Mouse (Mus musculus): ENCODE measurements around the gene Bcl2l10. TPM values are rescaled to one million over a fixed set of nuclear protein-coding genes. Genes with fewer than 3 reads are reported as not detected.

Gene Bcl2l10
- polyA plus RNA-seq, 1 experiment from 2014 or later, result not detected

DNA sequence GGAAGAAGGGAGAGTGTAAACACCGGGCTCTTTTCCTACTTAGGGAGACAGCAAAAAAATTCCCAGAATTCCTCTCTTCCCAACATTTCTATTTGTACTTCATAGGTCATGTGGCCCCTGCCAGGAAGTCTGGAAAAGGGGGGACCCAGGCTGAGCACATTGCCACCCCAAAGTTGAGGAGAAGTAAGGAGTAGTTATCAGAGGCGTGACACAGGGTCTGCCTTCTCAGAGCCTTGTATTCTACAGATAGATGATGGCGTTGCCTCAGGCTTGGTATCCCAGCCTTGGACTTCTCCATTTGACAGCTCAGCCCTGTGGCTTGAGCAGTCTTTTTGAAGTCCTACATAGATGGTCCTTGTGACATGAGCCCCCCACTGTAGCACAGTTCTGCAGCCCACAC lies 32.3 kb upstream of the Bcl2l10 start:
- WGBS, result 80% methylated on average over 3 of the region's 3 CpGs
- no peak overlapping the region for H3K27ac ChIP-seq
- peaks cover 31% of the 10 kb centered on the region for H3K4me1 ChIP-seq
- H3K9me3 ChIP-seq, result no peaks in the 10 kb centered on the region
- no peak for DNase-seq (ENCODE audit: extremely low spot score, low spot score)
- 0 out of 2 replicates have a peak, but pooled peaks cover 3% of the 10 kb centered on the region for H3K36me3 ChIP-seq (replicated peaks)
- peak overlapping the region; percentile 71 for H3K4me3 ChIP-seq
- H3K27me3 ChIP-seq (ENCODE audit: poor library complexity, severe bottlenecking), result no peaks in the 10 kb centered on the region

DNA sequence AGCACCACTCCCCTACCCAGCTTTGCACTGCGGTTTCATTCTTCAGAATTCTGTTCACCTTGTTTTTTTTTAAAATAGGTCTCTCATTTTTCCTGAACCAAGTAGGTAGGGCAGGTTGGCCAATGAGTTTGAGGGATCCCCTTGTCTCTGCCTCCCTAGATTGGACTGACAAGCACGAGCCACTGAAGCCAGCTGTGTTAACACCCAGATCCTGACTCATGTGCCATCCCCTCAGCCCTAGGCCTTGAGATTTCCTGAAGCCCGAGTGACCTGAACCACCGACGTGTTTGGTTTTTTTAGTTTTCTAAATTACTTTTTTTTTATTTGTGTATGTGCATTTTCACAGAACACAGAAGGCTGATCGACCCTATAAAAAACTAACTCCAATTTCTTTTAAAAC lies 30.8 kb upstream of the Bcl2l10 start:
- no peak overlapping the region for H3K4me3 ChIP-seq
- H3K9me3 ChIP-seq, result no peaks in the 10 kb centered on the region
- no peak overlapping the region for H3K27ac ChIP-seq
- H3K27me3 ChIP-seq (ENCODE audit: poor library complexity, severe bottlenecking), result no peaks in the 10 kb centered on the region
- DNase-seq (ENCODE audit: extremely low spot score, low spot score), result no peak
- 0 out of 2 replicates have a peak, but pooled peaks cover 3% of the 10 kb centered on the region for H3K36me3 ChIP-seq (replicated peaks)
- 92% methylated on average over 6 of the region's 6 CpGs for WGBS
- H3K4me1 ChIP-seq, result peaks cover 31% of the 10 kb centered on the region

DNA sequence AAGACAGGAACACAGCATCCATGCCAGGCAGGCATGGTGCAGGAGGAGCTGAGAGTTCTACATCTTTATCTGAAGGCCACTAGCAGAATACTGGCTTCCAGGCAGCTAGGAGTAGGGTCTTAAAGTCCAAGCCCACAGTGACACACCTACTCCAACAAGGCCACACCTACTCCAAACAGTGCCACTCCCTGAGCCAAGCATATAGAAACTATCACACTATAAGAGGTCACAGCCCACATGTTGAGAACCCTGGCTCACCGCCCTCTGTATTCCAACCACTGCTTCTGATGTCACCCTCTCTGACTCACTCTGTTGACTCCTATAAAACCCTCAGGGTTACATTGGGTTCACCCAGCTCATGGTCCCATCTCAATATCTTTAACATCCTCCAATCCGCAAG lies 29.4 kb upstream of the Bcl2l10 start:
- WGBS, result 97% methylated on average over 2 of the region's 2 CpGs
- DNase-seq (ENCODE audit: extremely low spot score, low spot score), result no peak
- Histone ChIP-seq H3K9me3 (no peaks in the 10 kb centered on the region), H3K27me3 (ENCODE audit: poor library complexity, severe bottlenecking) (no peaks in the 10 kb centered on the region), H3K36me3 (replicated peaks) (0 out of 2 replicates have a peak, but pooled peaks cover 3% of the 10 kb centered on the region), H3K4me3 (no peak overlapping the region), H3K27ac (no peak overlapping the region), H3K4me1 (peaks cover 28% of the 10 kb centered on the region)

DNA sequence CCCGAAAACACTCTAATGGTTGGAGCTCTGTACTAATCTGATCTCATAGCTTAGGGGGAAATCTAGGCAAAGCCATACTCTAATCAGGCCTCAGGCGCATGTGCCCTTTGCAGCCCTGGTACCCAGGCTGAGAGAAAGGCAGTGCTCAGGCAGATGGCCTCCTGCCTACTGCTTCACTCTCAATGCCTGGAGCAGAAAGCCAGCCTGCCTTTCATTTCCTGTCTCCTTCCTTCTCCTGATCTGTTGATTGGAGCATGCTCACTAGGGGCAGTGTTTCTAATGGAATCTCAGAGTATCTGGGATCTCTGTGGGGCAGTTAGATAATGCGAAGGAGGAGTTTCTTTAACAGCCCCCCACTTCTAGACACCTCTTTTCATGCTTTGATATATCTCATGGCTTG lies 28.2 kb upstream of the Bcl2l10 start:
- DNase-seq (ENCODE audit: extremely low spot score, low spot score), result no peak
- Histone ChIP-seq H3K36me3 (replicated peaks) (0 out of 2 replicates have a peak, but pooled peaks cover 3% of the 10 kb centered on the region), H3K27ac (no peak overlapping the region), H3K4me1 (peaks cover 17% of the 10 kb centered on the region), H3K4me3 (no peak overlapping the region), H3K9me3 (no peaks in the 10 kb centered on the region), H3K27me3 (ENCODE audit: poor library complexity, severe bottlenecking) (no peaks in the 10 kb centered on the region)
- WGBS, result 79% methylated on average over 3 of the region's 3 CpGs

DNA sequence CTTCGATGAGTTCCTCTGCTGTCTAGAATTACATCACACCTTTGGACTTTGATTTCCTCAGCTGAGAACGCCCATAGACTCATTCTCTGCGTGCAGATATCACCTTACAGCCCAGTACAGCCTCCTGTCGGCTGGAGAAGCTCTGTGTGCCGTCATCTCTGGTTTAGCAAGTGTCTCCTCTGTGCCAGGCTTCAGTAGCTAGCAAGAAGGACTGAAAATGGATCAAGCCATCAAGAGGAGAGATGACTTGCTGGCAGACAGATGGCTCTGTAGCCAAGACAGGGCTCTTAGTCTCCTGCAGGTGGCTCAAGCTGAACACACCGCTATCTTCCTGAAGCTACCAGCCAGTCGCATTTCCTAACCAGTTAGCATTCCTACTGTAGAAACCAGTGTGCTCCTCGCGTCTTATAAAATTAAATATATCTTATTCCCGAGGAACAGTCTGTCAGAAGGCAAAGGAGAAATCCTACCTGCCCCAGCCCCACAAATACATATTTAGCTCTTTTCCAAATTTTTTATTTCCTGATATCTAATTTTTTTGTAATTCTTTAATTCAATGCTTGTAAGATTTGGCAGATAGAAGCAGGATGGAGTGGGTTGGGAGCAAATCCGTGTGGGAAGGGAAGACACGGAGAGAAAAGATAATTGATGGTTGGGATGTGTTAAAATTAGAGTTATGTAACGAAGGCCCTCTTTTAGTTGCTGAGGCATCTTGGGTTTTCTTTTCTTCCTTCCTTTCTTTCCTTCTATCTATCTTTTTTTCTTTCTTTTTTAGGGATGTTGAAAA lies 25.3 kb upstream of the Bcl2l10 start:
- peaks cover 20% of the 10 kb centered on the region for H3K36me3 ChIP-seq (replicated peaks)
- H3K27ac ChIP-seq, result no peak overlapping the region
- no peaks in the 10 kb centered on the region for H3K4me1 ChIP-seq
- no peak overlapping the region for H3K4me3 ChIP-seq
- H3K27me3 ChIP-seq (ENCODE audit: poor library complexity, severe bottlenecking), result no peaks in the 10 kb centered on the region
- no peak for DNase-seq (ENCODE audit: extremely low spot score, low spot score)
- 87% methylated on average over 13 of the region's 13 CpGs for WGBS
- no peaks in the 10 kb centered on the region for H3K9me3 ChIP-seq

DNA sequence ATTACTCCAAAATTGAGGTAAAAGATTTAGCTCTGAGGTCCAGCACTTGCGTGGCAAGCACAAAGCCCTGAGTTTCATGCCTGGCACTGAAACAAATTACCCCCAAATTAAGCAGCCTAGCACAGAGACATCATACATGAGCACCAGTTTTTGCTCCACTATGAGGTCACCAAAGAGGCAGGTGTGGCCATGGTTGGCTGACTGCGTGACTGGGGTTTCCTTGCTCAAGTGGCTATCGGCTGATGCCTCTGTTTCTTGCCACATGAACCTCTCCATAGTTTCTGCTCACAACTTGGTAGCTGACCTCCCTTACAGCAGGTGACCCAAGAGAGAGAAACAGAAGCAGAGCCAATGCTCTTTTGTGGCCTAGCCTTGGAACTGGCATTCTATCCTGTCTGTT lies 19.5 kb upstream of the Bcl2l10 start:
- H3K27me3 ChIP-seq (ENCODE audit: poor library complexity, severe bottlenecking), result no peaks in the 10 kb centered on the region
- H3K4me3 ChIP-seq, result no peak overlapping the region
- 92% methylated on average over 3 of the region's 3 CpGs for WGBS
- no peaks in the 10 kb centered on the region for H3K4me1 ChIP-seq
- DNase-seq (ENCODE audit: extremely low spot score, low spot score), result no peak
- no peaks in the 10 kb centered on the region for H3K9me3 ChIP-seq
- no peak overlapping the region for H3K27ac ChIP-seq
- peaks cover 54% of the 10 kb centered on the region for H3K36me3 ChIP-seq (replicated peaks)

DNA sequence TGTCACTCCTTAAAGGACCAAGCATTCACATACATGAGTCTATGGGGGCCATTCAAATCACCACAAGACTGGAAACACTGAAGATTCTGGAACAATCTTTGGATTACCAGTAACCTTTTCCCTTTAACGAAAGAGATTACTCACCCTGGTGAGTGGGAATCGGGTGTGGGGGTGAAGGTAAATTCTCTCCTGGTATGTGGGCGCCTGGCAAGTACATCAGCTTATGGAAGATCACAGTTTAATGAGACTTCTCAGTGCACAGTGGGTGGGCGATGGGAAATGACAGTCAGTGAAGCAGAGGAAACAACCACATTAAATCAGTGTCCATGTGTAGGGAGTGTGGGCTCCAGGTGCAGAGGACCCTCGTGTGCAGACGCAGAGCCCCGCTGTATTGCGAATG lies 16.7 kb upstream of the Bcl2l10 start:
- 92% methylated on average over 8 of the region's 8 CpGs for WGBS
- peaks cover 70% of the 10 kb centered on the region for H3K36me3 ChIP-seq (replicated peaks)
- H3K27ac ChIP-seq, result no peak overlapping the region
- no peaks in the 10 kb centered on the region for H3K27me3 ChIP-seq (ENCODE audit: poor library complexity, severe bottlenecking)
- DNase-seq (ENCODE audit: extremely low spot score, low spot score), result no peak
- H3K4me3 ChIP-seq, result no peak overlapping the region
- H3K9me3 ChIP-seq, result no peaks in the 10 kb centered on the region
- H3K4me1 ChIP-seq, result no peaks in the 10 kb centered on the region

DNA sequence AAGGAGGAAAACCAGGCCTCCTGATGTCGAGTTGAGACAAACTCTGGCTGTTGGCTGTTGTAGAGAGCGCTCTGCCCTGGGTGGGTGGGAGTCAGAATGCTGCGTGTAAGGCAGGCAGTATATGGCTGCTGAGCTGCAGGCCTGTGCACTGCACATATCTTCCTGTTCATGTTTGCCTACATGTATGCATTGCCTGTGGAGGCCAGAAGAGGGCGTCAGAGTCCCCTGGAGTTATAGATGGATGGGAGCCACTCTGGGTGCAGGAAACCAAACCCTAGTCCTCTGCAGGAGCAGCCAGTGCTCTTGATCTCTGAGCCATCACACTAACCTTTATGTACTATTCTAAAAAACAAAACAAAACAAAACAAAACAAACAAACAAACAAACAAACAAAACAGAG lies 13.1 kb upstream of the Bcl2l10 start:
- Histone ChIP-seq H3K36me3 (replicated peaks) (peaks cover 87% of the 10 kb centered on the region), H3K4me1 (no peaks in the 10 kb centered on the region), H3K27me3 (ENCODE audit: poor library complexity, severe bottlenecking) (no peaks in the 10 kb centered on the region), H3K9me3 (no peaks in the 10 kb centered on the region), H3K27ac (no peak overlapping the region), H3K4me3 (no peak overlapping the region)
- no peak for DNase-seq (ENCODE audit: extremely low spot score, low spot score)
- 82% methylated on average over 4 of the region's 4 CpGs for WGBS

DNA sequence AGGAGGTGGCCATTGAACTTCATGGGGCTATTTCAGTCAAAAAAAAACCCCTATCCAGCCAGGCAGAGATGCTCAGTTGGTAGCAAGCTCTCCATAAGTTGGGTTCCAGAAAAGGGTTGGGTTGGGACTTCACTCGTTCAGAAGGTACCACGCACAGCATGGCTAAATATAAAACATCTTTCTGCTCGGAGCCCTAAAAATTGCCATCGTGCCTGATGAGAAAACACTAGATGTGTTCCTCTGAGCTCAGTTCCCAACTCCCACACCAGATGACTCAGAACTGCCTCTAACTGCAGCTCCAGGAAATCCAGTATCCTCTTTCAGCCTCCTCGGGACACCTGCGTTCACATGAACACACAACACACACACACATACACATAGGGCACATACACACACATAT lies 9.5 kb upstream of the Bcl2l10 start:
- WGBS, result 96% methylated on average over 6 of the region's 6 CpGs
- no peaks in the 10 kb centered on the region for H3K4me1 ChIP-seq
- H3K27me3 ChIP-seq (ENCODE audit: poor library complexity, severe bottlenecking), result no peaks in the 10 kb centered on the region
- no peak overlapping the region for H3K4me3 ChIP-seq
- no peak overlapping the region for H3K27ac ChIP-seq
- DNase-seq (ENCODE audit: extremely low spot score, low spot score), result no peak
- H3K36me3 ChIP-seq (replicated peaks), result peaks cover 81% of the 10 kb centered on the region
- H3K9me3 ChIP-seq, result no peaks in the 10 kb centered on the region

DNA sequence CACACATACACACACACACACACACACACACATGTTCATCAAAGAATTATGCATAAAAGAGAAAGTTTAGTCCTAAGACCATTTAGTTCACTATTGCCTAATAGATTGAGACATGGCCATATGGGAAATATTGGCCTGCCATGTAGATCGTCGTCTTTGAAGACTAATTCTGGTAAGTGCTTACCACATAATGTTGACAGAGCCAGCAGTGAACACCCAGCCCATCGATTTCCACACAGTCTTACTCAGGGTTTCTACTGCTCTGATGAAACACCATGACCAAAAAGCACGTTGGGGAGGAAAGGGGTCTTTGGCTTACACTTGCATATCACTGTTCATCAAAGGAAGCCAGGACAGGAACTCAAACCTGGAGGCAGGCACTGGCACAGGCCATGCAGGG lies 5.1 kb upstream of the Bcl2l10 start:
- no peak for DNase-seq (ENCODE audit: extremely low spot score, low spot score)
- Histone ChIP-seq H3K27me3 (ENCODE audit: poor library complexity, severe bottlenecking) (no peaks in the 10 kb centered on the region), H3K4me1 (no peaks in the 10 kb centered on the region), H3K27ac (no peak overlapping the region), H3K4me3 (no peak overlapping the region), H3K9me3 (no peaks in the 10 kb centered on the region), H3K36me3 (replicated peaks) (peaks cover 65% of the 10 kb centered on the region)
- WGBS, result 89% methylated on average over 4 of the region's 4 CpGs

DNA sequence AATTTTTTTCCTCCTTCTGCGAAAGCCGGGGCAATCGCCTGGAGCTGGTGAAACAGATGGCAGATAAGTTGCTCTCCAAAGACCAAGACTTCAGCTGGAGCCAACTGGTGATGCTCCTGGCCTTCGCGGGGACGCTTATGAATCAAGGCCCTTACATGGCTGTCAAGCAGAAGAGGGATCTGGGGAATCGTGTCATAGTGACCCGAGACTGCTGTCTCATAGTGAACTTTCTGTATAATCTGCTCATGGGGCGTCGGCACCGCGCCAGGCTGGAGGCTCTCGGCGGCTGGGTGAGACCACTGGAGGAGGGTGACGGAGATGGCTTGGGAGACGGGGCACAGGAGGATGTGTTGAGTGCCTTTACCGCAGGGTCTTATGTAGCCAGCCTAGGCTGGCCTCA lies 508 bp downstream of the Bcl2l10 start:
- no peaks in the 10 kb centered on the region for H3K27me3 ChIP-seq (ENCODE audit: poor library complexity, severe bottlenecking)
- DNase-seq (ENCODE audit: extremely low spot score, low spot score), result no peak
- H3K27ac ChIP-seq, result no peak overlapping the region
- WGBS, result 93% methylated on average over 17 of the region's 17 CpGs
- H3K9me3 ChIP-seq, result no peaks in the 10 kb centered on the region
- no peak overlapping the region for H3K4me3 ChIP-seq
- 0 out of 2 replicates have a peak, but pooled peaks cover 6% of the 10 kb centered on the region for H3K4me1 ChIP-seq
- peaks cover 30% of the 10 kb centered on the region for H3K36me3 ChIP-seq (replicated peaks)

DNA sequence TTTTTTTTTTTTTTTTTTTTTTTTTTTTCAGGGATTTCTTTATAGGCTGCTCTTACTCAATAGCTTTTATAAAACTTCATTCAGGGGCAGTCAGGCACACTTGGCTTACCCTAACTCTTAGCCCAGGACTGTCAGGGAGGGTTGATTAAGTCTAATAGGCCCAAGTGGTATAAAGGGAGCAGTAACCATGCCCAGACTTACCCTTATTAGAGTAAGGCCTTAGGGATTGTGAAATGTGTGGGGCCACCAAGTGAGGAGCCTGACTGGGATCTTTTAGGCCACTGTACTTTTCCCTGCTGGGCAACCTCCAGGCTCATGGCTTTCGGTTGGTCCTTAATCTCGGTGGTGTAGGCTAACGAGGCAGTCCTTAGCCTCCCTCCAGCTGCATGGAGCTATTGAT lies 1.1 kb downstream of the Bcl2l10 start:
- Histone ChIP-seq H3K9me3 (no peaks in the 10 kb centered on the region), H3K4me1 (0 out of 2 replicates have a peak, but pooled peaks cover 6% of the 10 kb centered on the region), H3K27ac (no peak overlapping the region), H3K36me3 (replicated peaks) (peaks cover 25% of the 10 kb centered on the region), H3K27me3 (ENCODE audit: poor library complexity, severe bottlenecking) (no peaks in the 10 kb centered on the region), H3K4me3 (no peak overlapping the region)
- DNase-seq (ENCODE audit: extremely low spot score, low spot score), result no peak
- WGBS, result 42% methylated on average over 3 of the region's 3 CpGs

DNA sequence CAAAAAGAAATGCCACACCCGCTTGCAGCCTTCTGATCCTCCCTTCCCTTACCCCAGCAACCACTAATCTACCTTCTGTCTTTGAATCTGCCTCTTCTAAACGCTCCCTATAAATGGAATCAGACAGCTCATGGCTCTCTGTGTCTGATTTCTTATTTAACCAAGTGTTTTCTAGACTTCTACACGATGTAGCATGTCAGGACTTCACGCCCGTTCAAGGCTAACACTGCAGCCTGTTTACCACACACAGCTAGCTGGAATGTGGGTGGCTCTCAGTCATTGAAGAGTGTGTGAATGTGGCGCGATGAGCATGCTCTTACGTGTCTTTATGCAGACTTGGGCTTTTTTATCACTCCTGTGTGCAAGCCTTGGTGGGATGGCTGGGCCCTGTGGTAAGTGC lies 5.5 kb downstream of the Bcl2l10 start:
- DNase-seq (ENCODE audit: extremely low spot score, low spot score), result no peak
- H3K4me1 ChIP-seq, result 0 out of 2 replicates have a peak, but pooled peaks cover 6% of the 10 kb centered on the region
- no peak overlapping the region for H3K4me3 ChIP-seq
- H3K27ac ChIP-seq, result no peak overlapping the region
- H3K27me3 ChIP-seq (ENCODE audit: poor library complexity, severe bottlenecking), result no peaks in the 10 kb centered on the region
- H3K36me3 ChIP-seq (replicated peaks), result no peaks in the 10 kb centered on the region
- no peaks in the 10 kb centered on the region for H3K9me3 ChIP-seq
- 77% methylated on average over 8 of the region's 8 CpGs for WGBS

Measured in forebrain, embryonic 10.5 days (tissue).